Mouse (Mus musculus): ENCODE measurements around the gene Lpcat3.

DNA sequence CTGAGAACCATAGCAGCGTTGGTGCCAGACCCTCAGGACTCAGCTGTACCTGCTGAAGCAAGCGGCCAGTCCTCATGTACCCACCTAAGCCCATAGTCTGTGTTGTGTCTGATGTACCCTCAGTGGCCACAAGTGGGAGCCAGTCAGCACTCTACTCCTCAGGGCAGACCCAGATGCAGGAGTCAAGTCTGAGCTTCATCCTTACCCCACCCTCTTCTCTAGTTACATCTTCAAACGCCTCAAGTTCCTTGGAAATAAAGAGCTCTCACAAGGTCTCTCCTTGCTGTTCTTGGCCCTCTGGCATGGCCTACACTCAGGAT, 39.9 kb downstream of the Lpcat3 start:
- TF ChIP-seq GATA1 (IDR thresholded peaks at IDR 0.05; ENCODE audit: borderline replicate concordance, low read length) = no peak
- TF ChIP-seq FLI1 (IDR thresholded peaks at IDR 0.05; ENCODE audit: low read length) = no peak
